Mouse (Mus musculus): ENCODE measurements around the gene Selenom. TPM values are rescaled to one million over a fixed set of nuclear protein-coding genes. Genes with fewer than 3 reads are reported as not detected.

Gene Selenom
- polyA plus RNA-seq (2012; rRNA removed), result 13.8 and 19.2 TPM in 2 replicates

GRCm38 (mm10) chr11:3514529-3515054, at the start of gene Selenom:
Gene Selenom (plus strand): TSS chr11:3514684.
- Histone ChIP-seq H3K4me3 (ENCODE audit: control insufficient read depth, low read depth, low read length) (peak within 1 kb of the TSS; percentile 86), H3K27me3 (ENCODE audit: control insufficient read depth, insufficient read depth, low read length) (peaks cover 2% of the 10 kb centered on the region; the same call in 1 of the 2 replicates), H3K4me1 (ENCODE audit: control insufficient read depth, insufficient read depth, low read length) (peaks cover 24% of the 10 kb centered on the region), H3K36me3 (ENCODE audit: control insufficient read depth, insufficient read depth, low read length) (no peaks in the 10 kb centered on the region), H3K27ac (ENCODE audit: control insufficient read depth, insufficient read depth, low read depth, low read length) (no peak within 1 kb of the TSS)
- TF ChIP-seq CTCF (IDR thresholded peaks at IDR 0.05; ENCODE audit: control insufficient read depth, insufficient read depth, insufficient replicate concordance, low read depth, low read length) (peak; percentile 73; the same call in 1 of the 2 replicates), POLR2A (IDR thresholded peaks at IDR 0.05; ENCODE audit: control insufficient read depth, low read depth, low read length) (peak; percentile 76)

- no peak overlapping the region for H3K4me3 ChIP-seq (ENCODE audit: control insufficient read depth, low read depth, low read length)
- no peaks in the 10 kb centered on the region for H3K27me3 ChIP-seq (ENCODE audit: control insufficient read depth, insufficient read depth, low read length)
- H3K36me3 ChIP-seq (ENCODE audit: control insufficient read depth, insufficient read depth, low read length), result no peaks in the 10 kb centered on the region
- peaks cover 5% of the 10 kb centered on the region; the same call in 1 of the 2 replicates for H3K4me1 ChIP-seq (ENCODE audit: control insufficient read depth, insufficient read depth, low read length)
- no peak for TF ChIP-seq CTCF (IDR thresholded peaks at IDR 0.05; ENCODE audit: control insufficient read depth, insufficient read depth, insufficient replicate concordance, low read depth, low read length)
- no peak for TF ChIP-seq POLR2A (IDR thresholded peaks at IDR 0.05; ENCODE audit: control insufficient read depth, low read depth, low read length)
- no peak overlapping the region for H3K27ac ChIP-seq (ENCODE audit: control insufficient read depth, insufficient read depth, low read depth, low read length)
Observed at GRCm38 (mm10) chr11:3471448-3471850, 43.0 kb upstream of the Selenom start.

- H3K27ac ChIP-seq (ENCODE audit: control insufficient read depth, insufficient read depth, low read depth, low read length), result no peak overlapping the region
- no peak for TF ChIP-seq POLR2A (IDR thresholded peaks at IDR 0.05; ENCODE audit: control insufficient read depth, low read depth, low read length)
- peak; percentile 73; the same call in 1 of the 2 replicates for TF ChIP-seq CTCF (IDR thresholded peaks at IDR 0.05; ENCODE audit: control insufficient read depth, insufficient read depth, insufficient replicate concordance, low read depth, low read length)
- no peak overlapping the region for H3K4me3 ChIP-seq (ENCODE audit: control insufficient read depth, low read depth, low read length)
- H3K4me1 ChIP-seq (ENCODE audit: control insufficient read depth, insufficient read depth, low read length), result peaks cover 5% of the 10 kb centered on the region; the same call in 1 of the 2 replicates
- no peaks in the 10 kb centered on the region for H3K27me3 ChIP-seq (ENCODE audit: control insufficient read depth, insufficient read depth, low read length)
- H3K36me3 ChIP-seq (ENCODE audit: control insufficient read depth, insufficient read depth, low read length), result no peaks in the 10 kb centered on the region
Observed at GRCm38 (mm10) chr11:3472484-3472883, 42.0 kb upstream of the Selenom start.

GRCm38 (mm10) chr11:3474480-3475115, 39.9 kb upstream of the Selenom start:
- Histone ChIP-seq H3K27ac (ENCODE audit: control insufficient read depth, insufficient read depth, low read depth, low read length) (no peak overlapping the region), H3K27me3 (ENCODE audit: control insufficient read depth, insufficient read depth, low read length) (no peaks in the 10 kb centered on the region), H3K4me1 (ENCODE audit: control insufficient read depth, insufficient read depth, low read length) (peaks cover 5% of the 10 kb centered on the region; the same call in 1 of the 2 replicates), H3K36me3 (ENCODE audit: control insufficient read depth, insufficient read depth, low read length) (no peaks in the 10 kb centered on the region), H3K4me3 (ENCODE audit: control insufficient read depth, low read depth, low read length) (no peak overlapping the region)
- TF ChIP-seq POLR2A (IDR thresholded peaks at IDR 0.05; ENCODE audit: control insufficient read depth, low read depth, low read length) (no peak), CTCF (IDR thresholded peaks at IDR 0.05; ENCODE audit: control insufficient read depth, insufficient read depth, insufficient replicate concordance, low read depth, low read length) (peak; percentile 32; the same call in 1 of the 2 replicates)

- no peaks in the 10 kb centered on the region for H3K36me3 ChIP-seq (ENCODE audit: control insufficient read depth, insufficient read depth, low read length)
- peaks cover 5% of the 10 kb centered on the region; the same call in 1 of the 2 replicates for H3K4me1 ChIP-seq (ENCODE audit: control insufficient read depth, insufficient read depth, low read length)
- H3K4me3 ChIP-seq (ENCODE audit: control insufficient read depth, low read depth, low read length), result no peak overlapping the region
- TF ChIP-seq CTCF (IDR thresholded peaks at IDR 0.05; ENCODE audit: control insufficient read depth, insufficient read depth, insufficient replicate concordance, low read depth, low read length), result no peak
- TF ChIP-seq POLR2A (IDR thresholded peaks at IDR 0.05; ENCODE audit: control insufficient read depth, low read depth, low read length), result no peak
- no peak overlapping the region for H3K27ac ChIP-seq (ENCODE audit: control insufficient read depth, insufficient read depth, low read depth, low read length)
- H3K27me3 ChIP-seq (ENCODE audit: control insufficient read depth, insufficient read depth, low read length), result no peaks in the 10 kb centered on the region
Observed at GRCm38 (mm10) chr11:3475489-3475888, 39.0 kb upstream of the Selenom start.

- TF ChIP-seq CTCF (IDR thresholded peaks at IDR 0.05; ENCODE audit: control insufficient read depth, insufficient read depth, insufficient replicate concordance, low read depth, low read length) (no peak), POLR2A (IDR thresholded peaks at IDR 0.05; ENCODE audit: control insufficient read depth, low read depth, low read length) (no peak)
- Histone ChIP-seq H3K27ac (ENCODE audit: control insufficient read depth, insufficient read depth, low read depth, low read length) (no peak overlapping the region), H3K27me3 (ENCODE audit: control insufficient read depth, insufficient read depth, low read length) (no peaks in the 10 kb centered on the region), H3K4me3 (ENCODE audit: control insufficient read depth, low read depth, low read length) (no peak overlapping the region), H3K36me3 (ENCODE audit: control insufficient read depth, insufficient read depth, low read length) (no peaks in the 10 kb centered on the region), H3K4me1 (ENCODE audit: control insufficient read depth, insufficient read depth, low read length) (no peaks in the 10 kb centered on the region; the same call in 1 of the 2 replicates)
Observed at GRCm38 (mm10) chr11:3483980-3484642, 30.4 kb upstream of the Selenom start.

- no peaks in the 10 kb centered on the region for H3K27me3 ChIP-seq (ENCODE audit: control insufficient read depth, insufficient read depth, low read length)
- no peak overlapping the region for H3K27ac ChIP-seq (ENCODE audit: control insufficient read depth, insufficient read depth, low read depth, low read length)
- peaks cover 4% of the 10 kb centered on the region; the same call in 1 of the 2 replicates for H3K4me1 ChIP-seq (ENCODE audit: control insufficient read depth, insufficient read depth, low read length)
- no peaks in the 10 kb centered on the region for H3K36me3 ChIP-seq (ENCODE audit: control insufficient read depth, insufficient read depth, low read length)
- TF ChIP-seq POLR2A (IDR thresholded peaks at IDR 0.05; ENCODE audit: control insufficient read depth, low read depth, low read length) (no peak), CTCF (IDR thresholded peaks at IDR 0.05; ENCODE audit: control insufficient read depth, insufficient read depth, insufficient replicate concordance, low read depth, low read length) (no peak)
- no peak overlapping the region for H3K4me3 ChIP-seq (ENCODE audit: control insufficient read depth, low read depth, low read length)
Observed at GRCm38 (mm10) chr11:3486349-3486748, 28.1 kb upstream of the Selenom start.

Data from testis, adult 2 months (tissue).